Mouse (Mus musculus) embryonic facial prominence, embryonic 11.5 days (tissue): ENCODE measurements around the gene Dgcr8. TPM values are rescaled to one million over a fixed set of nuclear protein-coding genes. Genes with fewer than 3 reads are reported as not detected.
A peak's percentile ranks its signal among the peaks of the same experiment; 100 is the strongest.

Source experiments
- ATAC-seq: fragments of 200-750 bp; cut with Nextera tagmentation; replicated peaks from 2 replicates; pipeline ENCODE4 v1.8.0; 2017; ENCODE audit warnings: low read depth; ENCODE audit not compliant: insufficient number of reproducible peaks, low FRiP score, low TSS enrichment
- DNase-seq: peaks from one replicate; pipeline ENCODE4 v3.0.0-alpha.2; 2015; ENCODE audit warnings: low spot score
- H3K27ac ChIP-seq: fragments of 300-500 bp; sonication (generic); replicated peaks from 2 replicates; pipeline ENCODE4 v1.5.1; 2014; ENCODE audit warnings: mild to moderate bottlenecking, low read depth, low read length, control low read depth
- H3K27me3 ChIP-seq: fragments of 300-500 bp; sonication (generic); 2 replicates; pipeline ENCODE4 v1.6.1; 2014; ENCODE audit warnings: mild to moderate bottlenecking, low read length, moderate library complexity, mixed read lengths; ENCODE audit not compliant: control insufficient read depth, insufficient read depth
- H3K36me3 ChIP-seq: fragments of 300-500 bp; sonication (generic); replicated peaks from 2 replicates; pipeline ENCODE4 v1.6.1; 2014; ENCODE audit warnings: low read depth, mild to moderate bottlenecking, low read length, moderate library complexity, mixed read lengths; ENCODE audit not compliant: control insufficient read depth, insufficient read depth
- H3K4me1 ChIP-seq: fragments of 300-500 bp; sonication (generic); 2 replicates; pipeline ENCODE4 v1.6.1; 2014; ENCODE audit warnings: low read length, mixed read lengths; ENCODE audit not compliant: control insufficient read depth, insufficient read depth
- H3K4me2 ChIP-seq: fragments of 300-500 bp; sonication (generic); 2 replicates; pipeline ENCODE4 v1.6.1; 2014; ENCODE audit warnings: low read depth, mild to moderate bottlenecking, control low read depth, low read length, moderate library complexity
- H3K4me3 ChIP-seq: fragments of 300-500 bp; sonication (generic); 2 replicates; pipeline ENCODE4 v1.5.1; 2014; ENCODE audit warnings: low read depth, low read length, control low read depth
- H3K9ac ChIP-seq: fragments of 300-500 bp; sonication (generic); replicated peaks from 2 replicates; pipeline ENCODE4 v1.6.1; 2014; ENCODE audit warnings: mild to moderate bottlenecking, control low read depth, low read length
- H3K9me3 ChIP-seq: fragments of 300-500 bp; sonication (generic); replicated peaks from 2 replicates; pipeline ENCODE4 v1.6.1; 2016; ENCODE audit warnings: mild to moderate bottlenecking, low read length, inconsistent platforms, mixed read lengths; ENCODE audit not compliant: control insufficient read depth
- WGBS: fragments of 180-500 bp; shearing (Covaris S2); extraction: QIAGEN DNeasy Blood & Tissue Kit; methylation state at CpG from one replicate; pipeline ENCODE4 v1.1.7; 2014; 5-methylcytosine and 5-hydroxymethylcytosine counted together
- microRNA counts: library from miRNA; unstranded; fragments of <30 nt; microRNA quantifications from one replicate; lab custom pipeline; 2016
- microRNA-seq: library from miRNA; unstranded; fragments of <30 nt; microRNA quantifications from one replicate; pipeline ENCODE4, GENCODE M21; 2016; ENCODE audit warnings: borderline number of aligned reads
- polyA plus RNA-seq: library from polyadenylated mRNA; unstranded; fragments of >200 nt; fragmentation: Nextera tagmentation; extraction: Ambion mirVana; gene quantifications from 2 replicates; pipeline ENCODE4 v1.2.1, GENCODE M21; 2014

The Dgcr8 gene
- polyA plus RNA-seq, 1 experiment from 2014 or later: 32.2 TPM

DNA sequence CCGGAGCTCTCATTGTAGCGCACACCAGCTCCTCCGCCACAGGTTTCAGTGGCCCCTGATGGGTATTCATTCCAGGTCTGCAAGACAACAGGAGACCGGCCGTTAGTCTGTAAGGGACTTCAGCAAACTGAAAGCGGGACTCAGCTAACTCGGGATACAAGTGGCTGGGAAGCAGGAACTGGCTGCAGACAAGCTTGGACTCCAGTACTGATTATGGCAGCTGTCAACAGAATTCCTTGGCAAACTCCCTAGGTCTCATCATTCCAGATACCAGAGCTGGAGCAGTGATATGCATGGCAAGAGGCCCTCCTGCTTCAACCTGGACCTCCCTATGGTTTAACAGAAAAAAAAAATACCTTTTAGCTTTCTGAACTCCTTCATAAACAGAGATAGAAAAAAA lies 74.2 kb downstream of the Dgcr8 start:
- no peaks in the 10 kb centered on the region for H3K27me3 ChIP-seq
- no peak overlapping the region for H3K4me3 ChIP-seq
- DNase-seq: no peak
- H3K9ac ChIP-seq: no peak overlapping the region
- H3K36me3 ChIP-seq: no peaks in the 10 kb centered on the region
- 0 out of 2 replicates have a peak overlapping the region, but pooled peaks have one; percentile 28 for H3K27ac ChIP-seq
- no peaks in the 10 kb centered on the region for H3K4me1 ChIP-seq
- no peak for ATAC-seq
- H3K9me3 ChIP-seq: no peaks in the 10 kb centered on the region
- peak overlapping the region; percentile 10; the same call in 1 of the 2 replicates for H3K4me2 ChIP-seq
- 74% methylated on average over 7 of the region's 7 CpGs for WGBS

GRCm38 (mm10) chr16:18213689-18214088 lies 75.4 kb downstream of the Dgcr8 start:
- H3K4me1 ChIP-seq: no peaks in the 10 kb centered on the region
- no peaks in the 10 kb centered on the region for H3K27me3 ChIP-seq
- H3K9me3 ChIP-seq: no peaks in the 10 kb centered on the region
- ATAC-seq: peak; percentile 90
- no peak overlapping the region; the same call in 1 of the 2 replicates for H3K9ac ChIP-seq
- no peak overlapping the region for H3K4me2 ChIP-seq
- no peak overlapping the region for H3K27ac ChIP-seq
- 35% methylated on average over 6 of the region's 6 CpGs for WGBS
- DNase-seq: peak; percentile 85
- H3K4me3 ChIP-seq: no peak overlapping the region
- H3K36me3 ChIP-seq: no peaks in the 10 kb centered on the region

- Histone ChIP-seq H3K9me3 (no peaks in the 10 kb centered on the region), H3K4me3 (no peak overlapping the region), H3K27ac (no peak overlapping the region), H3K36me3 (no peaks in the 10 kb centered on the region), H3K4me2 (no peak overlapping the region), H3K27me3 (no peaks in the 10 kb centered on the region), H3K9ac (no peak overlapping the region), H3K4me1 (no peaks in the 10 kb centered on the region)
- peak; percentile 91 for DNase-seq
- ATAC-seq: no peak
- 46% methylated on average over 10 of the region's 10 CpGs for WGBS
These were observed 77.5 kb downstream of the Dgcr8 start for GRCm38 (mm10) chr16:18211417-18212171.

DNA sequence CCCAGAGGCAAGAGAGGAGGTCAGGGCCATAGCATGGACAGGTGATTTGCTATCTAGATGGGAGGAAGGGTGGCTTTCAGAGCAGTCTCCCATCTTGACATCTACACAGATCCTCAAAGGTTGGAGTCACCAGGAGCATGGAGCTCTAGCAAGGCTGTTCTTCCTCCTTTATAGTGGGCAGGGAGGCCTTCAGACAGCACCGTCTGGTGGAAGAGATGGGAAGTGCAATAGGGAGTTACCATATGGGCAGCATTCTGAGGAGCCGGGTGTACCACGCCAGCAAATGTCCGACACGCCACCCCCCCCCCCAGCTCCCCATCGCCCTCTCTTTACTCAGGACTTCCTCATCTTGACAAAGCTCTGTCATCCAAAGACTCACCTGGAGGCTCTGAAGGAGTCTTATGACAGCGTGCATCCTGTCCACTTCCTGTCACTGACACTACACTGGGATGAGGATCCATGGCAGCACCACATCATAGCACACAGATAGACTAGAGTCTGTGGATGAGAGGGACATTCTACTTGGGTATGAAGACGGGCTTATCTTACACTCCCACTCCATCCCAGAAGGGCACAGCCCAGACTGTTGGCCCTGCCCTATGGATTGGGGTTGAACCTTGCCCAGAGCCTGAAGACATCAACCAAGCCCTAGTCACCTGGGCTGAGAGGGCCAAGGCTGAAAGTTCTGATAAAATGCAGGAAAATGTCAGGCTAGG lies 78.2 kb downstream of the Dgcr8 start:
- WGBS: 28% methylated on average over 8 of the region's 8 CpGs
- Histone ChIP-seq H3K9ac (no peak overlapping the region), H3K36me3 (no peaks in the 10 kb centered on the region), H3K27me3 (no peaks in the 10 kb centered on the region), H3K4me3 (no peak overlapping the region), H3K4me2 (no peak overlapping the region), H3K9me3 (no peaks in the 10 kb centered on the region), H3K27ac (no peak overlapping the region), H3K4me1 (no peaks in the 10 kb centered on the region)
- ATAC-seq (no peak), DNase-seq (peak; percentile 72)

MicroRNAs within 50 kb of the gene (microRNA counts, 519-probe panel; counts per million panel counts)
- microRNA mmu-miR-1306 (lab: Ali Mortazavi, UCI) (993 counts per million, percentile 2 among the panel's probes with 10 or more counts), microRNA mmu-miR-185 (lab: Ali Mortazavi, UCI) (2,622 counts per million, percentile 28 among the panel's probes with 10 or more counts)

Small RNA genes within 50 kb of the gene (microRNA-seq; reads per million reads assigned to microRNA genes)
- gene Gm24572 (8.5 reads per million, percentile 10 among the genes with 10 or more reads in this experiment), gene Mir1306 (524 reads per million, percentile 63 among the genes with 10 or more reads in this experiment), gene Mir185 (284 reads per million, percentile 57 among the genes with 10 or more reads in this experiment)

Other genes starting within 250 kb of the Dgcr8 start
- gene Dgcr6, start 236.4 kb downstream of the Dgcr8 start, polyA plus RNA-seq: 118 and 130 TPM in 2 replicates
- gene Prodh, start 199.0 kb downstream of the Dgcr8 start, polyA plus RNA-seq: 10.4 and 11.0 TPM in 2 replicates
- gene Rtn4r, start 161.6 kb downstream of the Dgcr8 start, polyA plus RNA-seq: 1.1 and 1.7 TPM in 2 replicates
- not detected in 2 replicates for gene Ccdc188, start 71.4 kb downstream of the Dgcr8 start, polyA plus RNA-seq
- gene Zdhhc8, start 54.1 kb downstream of the Dgcr8 start, polyA plus RNA-seq: 9.3 and 11.6 TPM in 2 replicates
- 83.6 and 102 TPM in 2 replicates for gene Trmt2a, start 40.6 kb downstream of the Dgcr8 start, polyA plus RNA-seq
- gene Ranbp1, start 40.5 kb downstream of the Dgcr8 start, polyA plus RNA-seq: 1,220 and 1,409 TPM in 2 replicates
- 0.94 and 2.7 TPM in 2 replicates for gene Gm49776, start 30.9 kb downstream of the Dgcr8 start, polyA plus RNA-seq
- 20.4 and 27.9 TPM in 2 replicates for gene Tango2, start 58.9 kb upstream of the Dgcr8 start, polyA plus RNA-seq
- gene Arvcf, start 58.9 kb upstream of the Dgcr8 start, polyA plus RNA-seq: 26.6 and 28.1 TPM in 2 replicates
- gene Txnrd2, start 137.1 kb upstream of the Dgcr8 start, polyA plus RNA-seq: 15.8 and 15.9 TPM in 2 replicates
- gene Comt, start 137.6 kb upstream of the Dgcr8 start, polyA plus RNA-seq: 47.4 and 49.3 TPM in 2 replicates
- 13.2 and 15.6 TPM in 2 replicates for gene Gnb1l, start 209.5 kb upstream of the Dgcr8 start, polyA plus RNA-seq
- 3.5 and 3.7 TPM in 2 replicates for gene Rtl10, start 209.7 kb upstream of the Dgcr8 start, polyA plus RNA-seq